Mouse (Mus musculus) embryo, embryonic 11.5 days (tissue): ENCODE measurements around the gene Qpctl.

ENCODE experiments used
- DNase-seq: peaks from one replicate; pipeline ENCODE4 v3.0.0-alpha.2; 2012; ENCODE audit warnings: low read depth, low spot score

The Qpctl gene

GRCm38 (mm10) chr7:19119631-19120429 lies 29.3 kb downstream of the Qpctl start, which contains the start of gene Fbxo46:
TSS of gene Fbxo46 (plus strand) at chr7:19119859.
- peak; percentile 95 for DNase-seq

GRCm38 (mm10) chr7:19119083-19119482 lies 30.0 kb downstream of the Qpctl start:
- DNase-seq, result no peak

- DNase-seq, result no peak
These were observed 30.9 kb downstream of the Qpctl start, which contains the start of gene Gm4969 for GRCm38 (mm10) chr7:19118028-19118771. TSS of gene Gm4969 (minus strand) at chr7:19118368.

GRCm38 (mm10) chr7:19109565-19109964 lies 39.5 kb downstream of the Qpctl start:
- no peak for DNase-seq

- no peak for DNase-seq
These were observed 41.7 kb downstream of the Qpctl start for GRCm38 (mm10) chr7:19107436-19107835.

GRCm38 (mm10) chr7:19104486-19104885 lies 44.6 kb downstream of the Qpctl start:
- no peak for DNase-seq

- no peak for DNase-seq
These were observed 45.4 kb downstream of the Qpctl start for GRCm38 (mm10) chr7:19103741-19104140.

GRCm38 (mm10) chr7:19100290-19100689 lies 48.8 kb downstream of the Qpctl start:
- DNase-seq, result no peak

- no peak for DNase-seq
These were observed 50.3 kb downstream of the Qpctl start for GRCm38 (mm10) chr7:19098811-19099210.

GRCm38 (mm10) chr7:19097863-19098262 lies 51.2 kb downstream of the Qpctl start:
- DNase-seq, result no peak

- DNase-seq, result no peak
These were observed 51.9 kb downstream of the Qpctl start for GRCm38 (mm10) chr7:19097217-19097616.

GRCm38 (mm10) chr7:19096421-19096976 lies 52.6 kb downstream of the Qpctl start:
- no peak for DNase-seq

- peak; percentile 82 for DNase-seq
These were observed 53.4 kb downstream of the Qpctl start for GRCm38 (mm10) chr7:19095751-19096110.

- no peak for DNase-seq
These were observed 54.0 kb downstream of the Qpctl start for GRCm38 (mm10) chr7:19094826-19095750.

GRCm38 (mm10) chr7:19094471-19094825 lies 54.6 kb downstream of the Qpctl start, which contains the start of gene Six5:
TSS of gene Six5 (plus strand) at chr7:19094594.
- no peak for DNase-seq

- peak; percentile 98 for DNase-seq
These were observed 55.3 kb downstream of the Qpctl start for GRCm38 (mm10) chr7:19093537-19094385.

- DNase-seq, result peak; percentile 69
These were observed 55.9 kb downstream of the Qpctl start for GRCm38 (mm10) chr7:19093174-19093521.

GRCm38 (mm10) chr7:19092381-19093173 lies 56.5 kb downstream of the Qpctl start:
- peak; percentile 57 for DNase-seq

GRCm38 (mm10) chr7:19091913-19092312 lies 57.2 kb downstream of the Qpctl start:
- no peak for DNase-seq
